Mouse (Mus musculus) brain, adult 10 weeks (tissue): ENCODE measurements around the gene Fam151b. TPM values are rescaled to one million over a fixed set of nuclear protein-coding genes. Genes with fewer than 3 reads are reported as not detected.

Experiments
- polyA plus RNA-seq: library from polyadenylated mRNA; stranded (reverse); fragments of 350-450 nt; fragmentation: Illumina TruSeq; extraction: RNeasy Lipid Tissue Mini Kit (QIAGEN cat#74804); gene quantifications from one replicate; pipeline ENCODE4 v1.2.3, GENCODE M21; 2015; ENCODE audit warnings: low read depth, low replicate concordance

Gene Fam151b
- polyA plus RNA-seq: 17.0 TPM

DNA sequence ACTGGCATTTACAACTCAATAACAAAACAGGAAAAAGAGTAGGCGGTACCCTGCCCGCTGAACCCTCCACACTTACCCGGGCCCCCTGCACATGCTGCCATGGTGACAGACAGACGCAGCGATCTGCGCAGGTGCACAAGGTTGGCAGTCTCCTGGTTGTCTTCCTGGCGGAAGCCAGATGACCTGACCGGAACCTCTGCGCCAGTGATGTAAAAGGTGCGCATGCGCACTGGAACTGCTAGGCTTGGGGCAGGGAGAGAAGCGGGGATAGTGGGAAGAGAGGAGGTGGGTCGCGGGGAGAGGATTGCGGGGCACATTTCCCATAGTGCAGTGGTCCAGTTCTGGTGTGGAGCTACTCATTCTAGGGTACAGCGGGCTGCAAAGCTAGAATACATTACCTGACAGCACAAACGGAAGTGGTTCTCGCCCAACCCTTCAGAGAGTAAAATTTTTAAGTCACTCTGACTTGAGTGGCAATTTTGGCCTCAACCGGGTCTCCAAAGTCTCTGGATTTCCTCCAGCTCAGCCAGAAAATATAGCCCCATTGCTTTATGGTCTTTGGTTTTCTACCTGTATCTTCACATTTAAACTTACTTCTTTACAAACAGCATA lies at the start of gene Fam151b:
Gene Fam151b, minus strand, starts transcription at position 164 of the 612 bp plus-strand sequence.

DNA sequence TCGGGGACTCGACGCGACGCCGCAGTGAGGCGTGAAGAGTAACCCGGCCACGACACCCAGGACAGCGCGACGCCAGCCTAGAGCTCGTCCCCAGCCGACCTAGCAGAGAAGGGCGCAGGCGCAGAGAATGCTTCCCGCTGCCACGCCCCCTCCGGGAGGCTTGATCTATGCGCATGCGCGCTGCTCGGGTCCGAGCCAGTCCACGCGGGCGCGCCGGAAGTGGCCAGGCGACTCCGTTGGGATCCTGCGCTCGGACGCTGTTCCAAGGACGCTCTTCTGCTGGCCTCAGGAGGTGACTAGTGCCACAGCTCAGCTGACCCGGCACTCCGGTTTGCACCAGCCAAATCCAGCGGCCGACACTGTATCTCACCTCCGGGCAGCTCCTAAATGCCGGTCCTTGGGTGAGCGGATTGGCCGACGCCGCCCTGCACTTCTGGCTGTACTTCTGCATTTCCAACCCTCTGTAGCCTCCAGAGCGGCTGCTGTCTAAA lies 47.0 kb upstream of the Fam151b start, which contains the start of gene Zfyve16:
Gene Zfyve16, minus strand, starts transcription at position 148 of the 491 bp plus-strand sequence.

DNA sequence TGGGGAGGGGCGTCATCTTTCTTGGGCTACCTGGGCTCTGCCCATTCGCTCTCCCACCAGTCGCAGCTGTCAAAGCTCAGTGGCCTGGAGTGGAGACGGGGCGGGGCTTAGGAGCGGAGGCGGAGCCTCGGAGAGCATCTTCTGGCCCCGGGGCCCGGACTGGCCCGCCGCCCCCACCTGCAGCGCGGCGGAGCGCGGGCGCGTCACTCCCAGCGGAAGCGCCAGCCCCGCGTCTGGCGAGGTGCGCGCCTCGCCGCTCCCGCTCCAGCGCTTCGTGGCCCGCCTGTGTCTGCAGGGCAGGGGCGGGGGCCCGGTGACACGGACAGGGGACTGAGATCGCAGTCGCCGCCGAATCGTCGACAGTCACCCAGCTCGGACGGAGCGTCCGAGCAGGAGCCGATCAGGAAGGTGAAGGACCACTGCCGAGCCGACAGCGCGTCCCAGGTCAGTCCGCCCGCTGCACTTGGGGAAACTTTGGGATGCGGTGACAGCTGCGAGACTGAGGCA lies 58.0 kb downstream of the Fam151b start, which contains the start of gene Ankrd34b:
Gene Ankrd34b, plus strand, starts transcription at position 139 of the 507 bp plus-strand sequence.

Other genes starting within 250 kb of the Fam151b start
- not detected for gene Gm20379, start 178.0 kb downstream of the Fam151b start, polyA plus RNA-seq
- gene Dhfr, start 129.3 kb downstream of the Fam151b start, polyA plus RNA-seq: 2.6 TPM
- 15.7 TPM for gene Msh3, start 129.0 kb downstream of the Fam151b start, polyA plus RNA-seq
- gene Ankrd34b, start 58.1 kb downstream of the Fam151b start, polyA plus RNA-seq: 22.1 TPM
- gene Zfyve16, start 46.9 kb upstream of the Fam151b start, polyA plus RNA-seq: 11.1 TPM
- gene Spz1, start 92.2 kb upstream of the Fam151b start, polyA plus RNA-seq: not detected
- 39.3 TPM for gene Serinc5, start 127.1 kb upstream of the Fam151b start, polyA plus RNA-seq